Mouse (Mus musculus): ENCODE results near the gene Ephb2. TPM values are rescaled to one million over a fixed set of nuclear protein-coding genes. Genes with fewer than 3 reads are reported as not detected.
A peak's percentile ranks its signal among the peaks of the same experiment; 100 is the strongest.

Ephb2 gene
- polyA plus RNA-seq, 1 experiment from 2014 or later = 25.0 TPM

GRCm38 (mm10) chr4:136636983-136637562 is 198.7 kb downstream of the Ephb2 start:
- H3K4me2 ChIP-seq (replicated peaks) = peak overlapping the region; percentile 77
- H3K9me3 ChIP-seq = no peaks in the 10 kb centered on the region
- 19% methylated on average over 37 of the region's 37 CpGs for WGBS
- peak overlapping the region; percentile 67 for H3K9ac ChIP-seq (replicated peaks)
- H3K27me3 ChIP-seq = peaks cover 29% of the 10 kb centered on the region
- 0 out of 2 replicates have a peak overlapping the region, but pooled peaks have one; percentile 21 for H3K27ac ChIP-seq
- H3K36me3 ChIP-seq = no peaks in the 10 kb centered on the region
- H3K4me3 ChIP-seq (replicated peaks) = peak overlapping the region; percentile 50
- H3K4me1 ChIP-seq (replicated peaks) = peaks cover 25% of the 10 kb centered on the region
- ATAC-seq = peak; percentile 61

DNA sequence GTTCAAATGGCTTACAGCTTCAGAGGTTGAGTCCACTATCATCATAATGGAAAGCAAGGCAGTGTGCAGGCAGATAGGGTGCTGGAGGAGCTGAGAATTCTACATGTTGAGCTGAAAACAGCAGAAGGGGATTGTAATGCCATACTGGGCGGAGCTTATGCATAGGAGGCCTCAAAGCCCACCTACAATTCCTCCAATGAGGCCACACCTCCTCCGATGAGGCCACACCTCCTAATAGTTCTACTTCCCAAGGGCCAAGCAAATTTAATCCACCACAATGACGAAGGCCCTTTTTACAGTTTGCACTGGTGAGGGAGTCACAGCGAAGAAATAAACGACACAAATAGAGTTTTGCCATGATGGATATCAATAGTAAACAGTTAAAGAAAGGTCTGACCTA is 199.3 kb downstream of the Ephb2 start:
- peaks cover 29% of the 10 kb centered on the region for H3K27me3 ChIP-seq
- no peak for ATAC-seq
- H3K9ac ChIP-seq (replicated peaks) = no peak overlapping the region
- no peak overlapping the region for H3K27ac ChIP-seq
- H3K4me3 ChIP-seq (replicated peaks) = no peak overlapping the region; the same call in 1 of the 2 replicates
- no peaks in the 10 kb centered on the region for H3K9me3 ChIP-seq
- H3K4me2 ChIP-seq (replicated peaks) = no peak overlapping the region
- peaks cover 25% of the 10 kb centered on the region for H3K4me1 ChIP-seq (replicated peaks)
- 66% methylated on average over 5 of the region's 5 CpGs for WGBS
- H3K36me3 ChIP-seq = no peaks in the 10 kb centered on the region

GRCm38 (mm10) chr4:136635995-136636394 is 199.8 kb downstream of the Ephb2 start:
- Histone ChIP-seq H3K4me2 (replicated peaks) (no peak overlapping the region), H3K27me3 (peaks cover 29% of the 10 kb centered on the region), H3K4me1 (replicated peaks) (peaks cover 29% of the 10 kb centered on the region), H3K4me3 (replicated peaks) (no peak overlapping the region), H3K36me3 (no peaks in the 10 kb centered on the region), H3K9ac (replicated peaks) (no peak overlapping the region), H3K27ac (no peak overlapping the region), H3K9me3 (no peaks in the 10 kb centered on the region)
- no peak for ATAC-seq

- Histone ChIP-seq H3K9ac (replicated peaks) (no peak overlapping the region), H3K4me2 (replicated peaks) (no peak overlapping the region), H3K9me3 (no peaks in the 10 kb centered on the region), H3K4me3 (replicated peaks) (no peak overlapping the region), H3K4me1 (replicated peaks) (peaks cover 4% of the 10 kb centered on the region), H3K36me3 (no peaks in the 10 kb centered on the region), H3K27me3 (peaks cover 11% of the 10 kb centered on the region), H3K27ac (no peak overlapping the region)
- 74% methylated on average over 11 of the region's 11 CpGs for WGBS
- 0 out of 2 replicates have a peak, but pooled peaks have one; percentile 43 for ATAC-seq
Observed at GRCm38 (mm10) chr4:136631237-136631994, 204.4 kb downstream of the Ephb2 start.

- ATAC-seq = no peak
- no peaks in the 10 kb centered on the region for H3K36me3 ChIP-seq
- no peak overlapping the region for H3K4me2 ChIP-seq (replicated peaks)
- no peaks in the 10 kb centered on the region for H3K9me3 ChIP-seq
- no peak overlapping the region for H3K27ac ChIP-seq
- WGBS = 81% methylated on average over 6 of the region's 6 CpGs
- H3K4me3 ChIP-seq (replicated peaks) = no peak overlapping the region
- H3K27me3 ChIP-seq = peaks cover 5% of the 10 kb centered on the region; the same call in 1 of the 2 replicates
- H3K9ac ChIP-seq (replicated peaks) = no peak overlapping the region
- H3K4me1 ChIP-seq (replicated peaks) = peaks cover 4% of the 10 kb centered on the region
Observed at GRCm38 (mm10) chr4:136626590-136626989, 209.2 kb downstream of the Ephb2 start.

DNA sequence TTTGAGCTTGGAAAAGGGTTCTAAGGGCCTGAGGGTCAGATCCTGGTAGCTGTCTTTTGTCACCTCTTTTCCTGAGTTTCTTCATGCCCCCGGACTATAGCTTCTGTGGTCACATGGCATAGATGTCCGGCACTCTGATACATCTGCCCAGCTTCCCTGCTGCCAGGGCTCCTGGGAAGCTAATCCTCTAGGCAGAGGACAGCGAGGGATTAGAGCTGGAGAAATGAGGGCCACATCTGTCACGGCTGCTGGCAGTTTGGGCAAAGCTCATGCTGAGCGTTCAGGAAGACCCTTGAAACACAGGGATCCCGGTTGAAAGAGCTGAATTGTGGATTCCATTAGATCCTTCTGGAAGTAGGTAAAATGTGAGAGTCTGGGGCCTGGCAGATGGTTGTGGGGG is 213.4 kb downstream of the Ephb2 start, which contains the start of gene Lactbl1:
TSS of gene Lactbl1 (plus strand) at position 234 of the 400 bp plus-strand sequence.
- no peak within 1 kb of the TSS for H3K27ac ChIP-seq
- no peak within 1 kb of the TSS for H3K4me2 ChIP-seq (replicated peaks)
- WGBS = 26% methylated on average over 6 of the region's 6 CpGs
- H3K36me3 ChIP-seq = no peaks in the 10 kb centered on the region
- ATAC-seq = no peak
- no peaks in the 10 kb centered on the region for H3K9me3 ChIP-seq
- H3K9ac ChIP-seq (replicated peaks) = 0 out of 2 replicates have a peak within 1 kb of the TSS, but pooled peaks have one; percentile 12
- H3K4me3 ChIP-seq (replicated peaks) = no peak within 1 kb of the TSS
- H3K4me1 ChIP-seq (replicated peaks) = peaks cover 6% of the 10 kb centered on the region; the same call in 1 of the 2 replicates
- peaks cover 5% of the 10 kb centered on the region; the same call in 1 of the 2 replicates for H3K27me3 ChIP-seq

DNA sequence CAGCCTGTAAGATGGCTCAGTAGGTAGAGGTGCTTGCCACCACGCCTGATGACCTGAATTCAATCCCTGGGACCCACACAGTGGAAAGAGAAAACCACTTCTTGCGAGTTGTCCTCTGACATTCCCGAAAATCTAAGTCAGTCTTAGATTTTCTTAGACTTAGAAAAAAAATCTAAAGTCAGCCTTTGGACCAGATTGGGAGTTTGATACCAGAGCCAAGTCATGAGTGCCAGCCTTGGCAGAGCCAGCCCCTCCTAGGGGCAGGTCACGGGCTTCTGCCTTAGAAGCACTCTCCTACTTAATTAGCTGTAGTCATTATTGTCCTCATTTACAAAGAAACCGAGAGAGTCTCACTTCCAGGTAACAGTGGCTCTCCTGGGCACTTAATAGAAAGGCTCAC is 213.8 kb downstream of the Ephb2 start:
- Histone ChIP-seq H3K27me3 (peaks cover 5% of the 10 kb centered on the region; the same call in 1 of the 2 replicates), H3K36me3 (no peaks in the 10 kb centered on the region), H3K4me2 (replicated peaks) (no peak overlapping the region), H3K4me1 (replicated peaks) (peaks cover 6% of the 10 kb centered on the region; the same call in 1 of the 2 replicates), H3K4me3 (replicated peaks) (no peak overlapping the region), H3K27ac (no peak overlapping the region), H3K9ac (replicated peaks) (no peak overlapping the region), H3K9me3 (no peaks in the 10 kb centered on the region)
- WGBS = 52% methylated on average over 5 of the region's 5 CpGs
- no peak for ATAC-seq

DNA sequence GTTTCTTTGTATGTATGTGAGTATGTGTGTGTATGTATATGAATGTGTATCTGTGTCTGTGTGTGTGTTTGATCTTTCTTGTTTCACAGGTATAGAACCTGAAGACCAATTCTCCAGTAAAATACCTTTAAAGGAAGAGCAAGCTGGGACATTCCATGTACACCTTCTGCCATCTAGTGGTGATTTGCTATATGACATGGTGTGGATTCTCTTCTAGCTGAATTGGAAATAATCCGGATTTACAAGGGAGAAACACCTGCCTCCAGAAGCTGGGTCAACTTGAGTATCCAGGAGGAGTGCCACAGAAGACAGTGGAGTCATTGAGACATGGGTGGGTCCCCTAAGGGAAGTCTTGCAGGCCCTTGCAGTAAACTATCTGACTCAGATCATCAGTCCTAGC is 214.5 kb downstream of the Ephb2 start:
- no peak overlapping the region for H3K4me3 ChIP-seq (replicated peaks)
- 0% methylated on average over 1 of the region's 1 CpGs for WGBS
- H3K27ac ChIP-seq = no peak overlapping the region
- H3K36me3 ChIP-seq = no peaks in the 10 kb centered on the region
- H3K9ac ChIP-seq (replicated peaks) = no peak overlapping the region
- H3K9me3 ChIP-seq = no peaks in the 10 kb centered on the region
- no peak overlapping the region for H3K4me2 ChIP-seq (replicated peaks)
- ATAC-seq = 0 out of 2 replicates have a peak, but pooled peaks have one; percentile 37
- H3K4me1 ChIP-seq (replicated peaks) = peaks cover 6% of the 10 kb centered on the region; the same call in 1 of the 2 replicates
- H3K27me3 ChIP-seq = peaks cover 5% of the 10 kb centered on the region; the same call in 1 of the 2 replicates

DNA sequence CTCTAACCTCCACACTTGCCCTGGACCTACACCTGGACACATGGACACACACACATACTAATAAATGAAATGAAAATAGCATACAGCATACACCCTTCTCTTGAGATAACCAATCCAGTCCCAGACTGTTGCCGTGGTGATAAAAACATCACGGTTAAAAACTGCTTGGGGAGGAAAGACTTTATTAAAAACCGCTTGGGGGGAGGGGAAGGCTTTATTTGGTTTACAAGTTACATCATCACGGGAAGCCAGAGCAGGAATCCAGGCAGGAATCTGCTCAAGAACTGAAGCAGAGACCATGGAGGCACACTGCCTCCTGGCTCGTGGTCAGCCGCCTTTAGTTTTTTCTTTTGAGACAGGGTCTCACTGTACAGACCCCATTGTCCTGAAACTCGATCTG is 222.1 kb downstream of the Ephb2 start:
- Histone ChIP-seq H3K4me2 (replicated peaks) (no peak overlapping the region), H3K9ac (replicated peaks) (no peak overlapping the region), H3K27ac (no peak overlapping the region), H3K9me3 (no peaks in the 10 kb centered on the region), H3K4me3 (replicated peaks) (no peak overlapping the region), H3K4me1 (replicated peaks) (0 out of 2 replicates have a peak, but pooled peaks cover 2% of the 10 kb centered on the region), H3K36me3 (no peaks in the 10 kb centered on the region), H3K27me3 (no peaks in the 10 kb centered on the region)
- WGBS = 66% methylated on average over 7 of the region's 7 CpGs
- no peak for ATAC-seq

DNA sequence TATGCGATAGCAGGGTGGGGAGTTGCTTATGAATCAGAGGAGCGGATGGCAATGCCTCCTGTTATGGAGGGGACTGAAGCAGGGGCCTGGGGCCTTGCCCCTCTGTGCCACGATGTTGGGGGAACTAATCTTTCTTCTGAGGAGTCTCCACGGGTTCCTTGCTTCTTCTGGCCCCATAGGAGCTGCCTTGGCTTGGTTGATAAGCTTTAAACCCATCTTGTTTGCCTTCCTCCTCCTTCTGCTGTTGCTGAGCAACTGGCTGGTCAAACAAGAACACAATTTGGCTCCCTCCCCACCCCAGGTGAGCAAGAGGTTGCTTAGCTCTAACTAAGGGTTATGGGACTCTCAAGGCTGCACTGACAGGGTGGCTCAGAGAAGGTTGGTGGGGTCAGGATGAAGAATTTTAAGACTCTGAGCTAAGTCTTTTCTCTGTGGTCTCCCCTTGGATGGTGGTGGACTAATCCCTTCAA is 225.4 kb downstream of the Ephb2 start, which contains the start of gene Tex46:
TSS of gene Tex46 (plus strand) at position 51 of the 470 bp plus-strand sequence.
- H3K9ac ChIP-seq (replicated peaks) = no peak within 1 kb of the TSS
- H3K4me2 ChIP-seq (replicated peaks) = no peak within 1 kb of the TSS
- H3K36me3 ChIP-seq = no peaks in the 10 kb centered on the region
- ATAC-seq = no peak
- no peaks in the 10 kb centered on the region for H3K27me3 ChIP-seq
- no peak within 1 kb of the TSS for H3K4me3 ChIP-seq (replicated peaks)
- no peaks in the 10 kb centered on the region for H3K4me1 ChIP-seq (replicated peaks)
- H3K9me3 ChIP-seq = no peaks in the 10 kb centered on the region
- WGBS = 60% methylated on average over 4 of the region's 4 CpGs
- no peak within 1 kb of the TSS for H3K27ac ChIP-seq

- H3K27ac ChIP-seq = no peak overlapping the region
- no peak overlapping the region for H3K9ac ChIP-seq (replicated peaks)
- H3K4me3 ChIP-seq (replicated peaks) = no peak overlapping the region
- no peak for ATAC-seq
- 92% methylated on average over 19 of the region's 19 CpGs for WGBS
- no peaks in the 10 kb centered on the region for H3K9me3 ChIP-seq
- H3K4me2 ChIP-seq (replicated peaks) = no peak overlapping the region
- H3K36me3 ChIP-seq = no peaks in the 10 kb centered on the region
- no peaks in the 10 kb centered on the region for H3K27me3 ChIP-seq
- H3K4me1 ChIP-seq (replicated peaks) = peaks cover 4% of the 10 kb centered on the region
Observed at GRCm38 (mm10) chr4:136605756-136606485, 229.9 kb downstream of the Ephb2 start.

Data from midbrain, embryonic 13.5 days (tissue).